Mouse (Mus musculus): ENCODE data around the gene Abcc1.

Gene Abcc1

GRCm38 (mm10) chr16:14501649-14502360 lies 140.4 kb downstream of the Abcc1 start:
- DNase-seq (ENCODE audit: low read depth, low spot score): no peak

- DNase-seq (ENCODE audit: low read depth, low spot score): no peak
Observed at GRCm38 (mm10) chr16:14506461-14506860, 145.1 kb downstream of the Abcc1 start.
